Mouse (Mus musculus): Measurements from ENCODE around the gene Dgki. TPM values are rescaled to one million over a fixed set of nuclear protein-coding genes. Genes with fewer than 3 reads are reported as not detected.

Gene Dgki
- polyA plus RNA-seq, 1 experiment from 2014 or later = 0.18 TPM

- WGBS = 81% methylated on average over 4 of the region's 4 CpGs
- ATAC-seq (replicated peaks; ENCODE audit: low FRiP score) (no peak), DNase-seq (ENCODE audit: low spot score) (no peak)
- no peaks in the 10 kb centered on the region; the same call in 1 of the 2 replicates for H3K4me1 ChIP-seq (replicated peaks; ENCODE audit: control insufficient read depth, insufficient read depth, low read length)
- no peak overlapping the region for H3K4me2 ChIP-seq
- H3K27ac ChIP-seq (ENCODE audit: low read depth, low read length) = no peak overlapping the region
- no peaks in the 10 kb centered on the region for H3K27me3 ChIP-seq (replicated peaks; ENCODE audit: control insufficient read depth, insufficient read depth, low read length)
- no peaks in the 10 kb centered on the region for H3K36me3 ChIP-seq (ENCODE audit: control insufficient read depth, insufficient read depth, low read length)
- no peak overlapping the region for H3K9ac ChIP-seq (ENCODE audit: low read depth, low read length)
- no peaks in the 10 kb centered on the region for H3K9me3 ChIP-seq (ENCODE audit: control insufficient read depth, low read length)
- no peak overlapping the region for H3K4me3 ChIP-seq (ENCODE audit: low read depth, low read length)
Observed at GRCm38 (mm10) chr6:36899872-36900271, 400.1 kb downstream of the Dgki start.

GRCm38 (mm10) chr6:36898412-36898811, 401.6 kb downstream of the Dgki start:
- H3K36me3 ChIP-seq (ENCODE audit: control insufficient read depth, insufficient read depth, low read length) = no peaks in the 10 kb centered on the region
- H3K4me3 ChIP-seq (ENCODE audit: low read depth, low read length) = no peak overlapping the region
- no peaks in the 10 kb centered on the region for H3K9me3 ChIP-seq (ENCODE audit: control insufficient read depth, low read length)
- H3K4me1 ChIP-seq (replicated peaks; ENCODE audit: control insufficient read depth, insufficient read depth, low read length) = no peaks in the 10 kb centered on the region
- no peak overlapping the region for H3K9ac ChIP-seq (ENCODE audit: low read depth, low read length)
- H3K4me2 ChIP-seq = no peak overlapping the region
- 41% methylated on average over 6 of the region's 6 CpGs for WGBS
- H3K27me3 ChIP-seq (replicated peaks; ENCODE audit: control insufficient read depth, insufficient read depth, low read length) = no peaks in the 10 kb centered on the region
- no peak for ATAC-seq (replicated peaks; ENCODE audit: low FRiP score)
- no peak for DNase-seq (ENCODE audit: low spot score)
- no peak overlapping the region for H3K27ac ChIP-seq (ENCODE audit: low read depth, low read length)

GRCm38 (mm10) chr6:36897616-36898149, 402.3 kb downstream of the Dgki start:
- 56% methylated on average over 3 of the region's 3 CpGs for WGBS
- H3K27me3 ChIP-seq (replicated peaks; ENCODE audit: control insufficient read depth, insufficient read depth, low read length) = no peaks in the 10 kb centered on the region
- DNase-seq (ENCODE audit: low spot score) (no peak), ATAC-seq (replicated peaks; ENCODE audit: low FRiP score) (no peak)
- no peaks in the 10 kb centered on the region for H3K36me3 ChIP-seq (ENCODE audit: control insufficient read depth, insufficient read depth, low read length)
- no peak overlapping the region for H3K27ac ChIP-seq (ENCODE audit: low read depth, low read length)
- no peaks in the 10 kb centered on the region for H3K9me3 ChIP-seq (ENCODE audit: control insufficient read depth, low read length)
- no peak overlapping the region for H3K4me2 ChIP-seq
- H3K4me1 ChIP-seq (replicated peaks; ENCODE audit: control insufficient read depth, insufficient read depth, low read length) = no peaks in the 10 kb centered on the region
- H3K4me3 ChIP-seq (ENCODE audit: low read depth, low read length) = no peak overlapping the region
- no peak overlapping the region for H3K9ac ChIP-seq (ENCODE audit: low read depth, low read length)

GRCm38 (mm10) chr6:36896656-36897055, 403.3 kb downstream of the Dgki start:
- Histone ChIP-seq H3K9me3 (ENCODE audit: control insufficient read depth, low read length) (no peaks in the 10 kb centered on the region), H3K4me2 (no peak overlapping the region), H3K4me3 (ENCODE audit: low read depth, low read length) (no peak overlapping the region), H3K9ac (ENCODE audit: low read depth, low read length) (no peak overlapping the region), H3K27ac (ENCODE audit: low read depth, low read length) (no peak overlapping the region; the same call in 1 of the 2 replicates), H3K4me1 (replicated peaks; ENCODE audit: control insufficient read depth, insufficient read depth, low read length) (no peaks in the 10 kb centered on the region), H3K27me3 (replicated peaks; ENCODE audit: control insufficient read depth, insufficient read depth, low read length) (no peaks in the 10 kb centered on the region), H3K36me3 (ENCODE audit: control insufficient read depth, insufficient read depth, low read length) (no peaks in the 10 kb centered on the region)
- ATAC-seq (replicated peaks; ENCODE audit: low FRiP score) (no peak), DNase-seq (ENCODE audit: low spot score) (no peak)
- 57% methylated on average over 2 of the region's 2 CpGs for WGBS

- Histone ChIP-seq H3K27me3 (replicated peaks; ENCODE audit: control insufficient read depth, insufficient read depth, low read length) (no peaks in the 10 kb centered on the region), H3K4me1 (replicated peaks; ENCODE audit: control insufficient read depth, insufficient read depth, low read length) (no peaks in the 10 kb centered on the region), H3K36me3 (ENCODE audit: control insufficient read depth, insufficient read depth, low read length) (no peaks in the 10 kb centered on the region), H3K9ac (ENCODE audit: low read depth, low read length) (no peak overlapping the region), H3K27ac (ENCODE audit: low read depth, low read length) (no peak overlapping the region), H3K4me2 (no peak overlapping the region), H3K9me3 (ENCODE audit: control insufficient read depth, low read length) (no peaks in the 10 kb centered on the region), H3K4me3 (ENCODE audit: low read depth, low read length) (no peak overlapping the region)
- WGBS = 70% methylated on average over 5 of the region's 5 CpGs
- DNase-seq (ENCODE audit: low spot score) (no peak), ATAC-seq (replicated peaks; ENCODE audit: low FRiP score) (no peak)
Observed at GRCm38 (mm10) chr6:36891820-36892219, 408.2 kb downstream of the Dgki start.

GRCm38 (mm10) chr6:36890776-36891175, 409.2 kb downstream of the Dgki start:
- no peak overlapping the region for H3K4me3 ChIP-seq (ENCODE audit: low read depth, low read length)
- no peaks in the 10 kb centered on the region for H3K36me3 ChIP-seq (ENCODE audit: control insufficient read depth, insufficient read depth, low read length)
- no peaks in the 10 kb centered on the region for H3K27me3 ChIP-seq (replicated peaks; ENCODE audit: control insufficient read depth, insufficient read depth, low read length)
- DNase-seq (ENCODE audit: low spot score) (no peak), ATAC-seq (replicated peaks; ENCODE audit: low FRiP score) (no peak)
- H3K9ac ChIP-seq (ENCODE audit: low read depth, low read length) = no peak overlapping the region
- H3K9me3 ChIP-seq (ENCODE audit: control insufficient read depth, low read length) = no peaks in the 10 kb centered on the region
- no peak overlapping the region for H3K27ac ChIP-seq (ENCODE audit: low read depth, low read length)
- H3K4me2 ChIP-seq = no peak overlapping the region
- 58% methylated on average over 2 of the region's 2 CpGs for WGBS
- no peaks in the 10 kb centered on the region for H3K4me1 ChIP-seq (replicated peaks; ENCODE audit: control insufficient read depth, insufficient read depth, low read length)

- no peak for ATAC-seq (replicated peaks; ENCODE audit: low FRiP score)
- Histone ChIP-seq H3K9me3 (ENCODE audit: control insufficient read depth, low read length) (no peaks in the 10 kb centered on the region), H3K27me3 (replicated peaks; ENCODE audit: control insufficient read depth, insufficient read depth, low read length) (no peaks in the 10 kb centered on the region), H3K4me3 (ENCODE audit: low read depth, low read length) (no peak overlapping the region), H3K4me1 (replicated peaks; ENCODE audit: control insufficient read depth, insufficient read depth, low read length) (no peaks in the 10 kb centered on the region), H3K36me3 (ENCODE audit: control insufficient read depth, insufficient read depth, low read length) (no peaks in the 10 kb centered on the region), H3K27ac (ENCODE audit: low read depth, low read length) (no peak overlapping the region), H3K4me2 (no peak overlapping the region), H3K9ac (ENCODE audit: low read depth, low read length) (no peak overlapping the region)
- 21% methylated on average over 5 of the region's 5 CpGs for WGBS
- DNase-seq (ENCODE audit: low spot score) = no peak
Observed at GRCm38 (mm10) chr6:36890296-36890695, 409.7 kb downstream of the Dgki start.

GRCm38 (mm10) chr6:36881309-36881708, 418.7 kb downstream of the Dgki start:
- Histone ChIP-seq H3K4me2 (no peak overlapping the region), H3K4me3 (ENCODE audit: low read depth, low read length) (no peak overlapping the region), H3K9me3 (ENCODE audit: control insufficient read depth, low read length) (no peaks in the 10 kb centered on the region), H3K36me3 (ENCODE audit: control insufficient read depth, insufficient read depth, low read length) (no peaks in the 10 kb centered on the region), H3K27ac (ENCODE audit: low read depth, low read length) (no peak overlapping the region), H3K27me3 (replicated peaks; ENCODE audit: control insufficient read depth, insufficient read depth, low read length) (no peaks in the 10 kb centered on the region), H3K9ac (ENCODE audit: low read depth, low read length) (no peak overlapping the region), H3K4me1 (replicated peaks; ENCODE audit: control insufficient read depth, insufficient read depth, low read length) (no peaks in the 10 kb centered on the region; the same call in 1 of the 2 replicates)
- no peak for DNase-seq (ENCODE audit: low spot score)
- 73% methylated on average over 4 of the region's 4 CpGs for WGBS
- ATAC-seq (replicated peaks; ENCODE audit: low FRiP score) = no peak

GRCm38 (mm10) chr6:36880643-36881263, 419.2 kb downstream of the Dgki start:
- ATAC-seq (replicated peaks; ENCODE audit: low FRiP score) = no peak
- no peak overlapping the region for H3K4me3 ChIP-seq (ENCODE audit: low read depth, low read length)
- no peaks in the 10 kb centered on the region; the same call in 1 of the 2 replicates for H3K4me1 ChIP-seq (replicated peaks; ENCODE audit: control insufficient read depth, insufficient read depth, low read length)
- H3K27me3 ChIP-seq (replicated peaks; ENCODE audit: control insufficient read depth, insufficient read depth, low read length) = no peaks in the 10 kb centered on the region
- no peak for DNase-seq (ENCODE audit: low spot score)
- no peaks in the 10 kb centered on the region for H3K9me3 ChIP-seq (ENCODE audit: control insufficient read depth, low read length)
- H3K9ac ChIP-seq (ENCODE audit: low read depth, low read length) = no peak overlapping the region
- H3K36me3 ChIP-seq (ENCODE audit: control insufficient read depth, insufficient read depth, low read length) = no peaks in the 10 kb centered on the region
- 56% methylated on average over 7 of the region's 7 CpGs for WGBS
- H3K4me2 ChIP-seq = no peak overlapping the region
- H3K27ac ChIP-seq (ENCODE audit: low read depth, low read length) = no peak overlapping the region
